Mouse (Mus musculus): ENCODE data around the gene Tomm40l. TPM values are rescaled to one million over a fixed set of nuclear protein-coding genes. Genes with fewer than 3 reads are reported as not detected.

The Tomm40l gene
- polyA plus RNA-seq, 1 experiment: not detected

GRCm38 (mm10) chr1:171234126-171234525 lies 11.8 kb upstream of the Tomm40l start, which contains the start of gene Fcer1g:
Fcer1g (minus strand) TSS chr1:171234365.
- TF ChIP-seq CTCF (IDR thresholded peaks at IDR 0.05; ENCODE audit: insufficient read depth, low read depth, low read length): no peak
- no peak for TF ChIP-seq POLR2A (IDR thresholded peaks at IDR 0.05; ENCODE audit: insufficient read depth, low read depth, low read length)

GRCm38 (mm10) chr1:171232800-171233730 lies 10.8 kb upstream of the Tomm40l start:
- no peak overlapping the region for H3K4me3 ChIP-seq (ENCODE audit: insufficient read depth, low read depth, low read length)
- no peak for TF ChIP-seq CTCF (IDR thresholded peaks at IDR 0.05; ENCODE audit: insufficient read depth, low read depth, low read length)
- no peak for TF ChIP-seq POLR2A (IDR thresholded peaks at IDR 0.05; ENCODE audit: insufficient read depth, low read depth, low read length)
- H3K4me1 ChIP-seq (ENCODE audit: control insufficient read depth, insufficient read depth, low read length): no peaks in the 10 kb centered on the region
- whole genome bisulfite sequencing: 80% methylated on average over 12 of the region's 12 CpGs
- no peak overlapping the region for H3K27ac ChIP-seq (ENCODE audit: insufficient read depth, low read depth, low read length)

More at GRCm38 (mm10) chr1:171234126-171234525, 11.8 kb upstream of the Tomm40l start, which contains the start of gene Fcer1g:
- no peak within 1 kb of the TSS for H3K4me3 ChIP-seq (ENCODE audit: insufficient read depth, low read depth, low read length)
- H3K27ac ChIP-seq (ENCODE audit: insufficient read depth, low read depth, low read length): no peak within 1 kb of the TSS
- 88% methylated on average over 14 of the region's 14 CpGs for WGBS
- H3K4me1 ChIP-seq (ENCODE audit: control insufficient read depth, insufficient read depth, low read length): no peaks in the 10 kb centered on the region

GRCm38 (mm10) chr1:171232348-171232747 lies 10.0 kb upstream of the Tomm40l start:
- WGBS: 80% methylated on average over 5 of the region's 5 CpGs
- no peaks in the 10 kb centered on the region for H3K4me1 ChIP-seq (ENCODE audit: control insufficient read depth, insufficient read depth, low read length)
- H3K4me3 ChIP-seq (ENCODE audit: insufficient read depth, low read depth, low read length): no peak overlapping the region
- TF ChIP-seq POLR2A (IDR thresholded peaks at IDR 0.05; ENCODE audit: insufficient read depth, low read depth, low read length) (no peak), CTCF (IDR thresholded peaks at IDR 0.05; ENCODE audit: insufficient read depth, low read depth, low read length) (no peak)
- H3K27ac ChIP-seq (ENCODE audit: insufficient read depth, low read depth, low read length): no peak overlapping the region

GRCm38 (mm10) chr1:171231844-171232243 lies 9.5 kb upstream of the Tomm40l start:
- Histone ChIP-seq H3K4me1 (ENCODE audit: control insufficient read depth, insufficient read depth, low read length) (no peaks in the 10 kb centered on the region), H3K4me3 (ENCODE audit: insufficient read depth, low read depth, low read length) (no peak overlapping the region), H3K27ac (ENCODE audit: insufficient read depth, low read depth, low read length) (no peak overlapping the region)
- TF ChIP-seq POLR2A (IDR thresholded peaks at IDR 0.05; ENCODE audit: insufficient read depth, low read depth, low read length): no peak
- no peak for TF ChIP-seq CTCF (IDR thresholded peaks at IDR 0.05; ENCODE audit: insufficient read depth, low read depth, low read length)
- WGBS: 67% methylated on average over 4 of the region's 4 CpGs

GRCm38 (mm10) chr1:171230215-171230614 lies 7.9 kb upstream of the Tomm40l start:
- whole genome bisulfite sequencing: 42% methylated on average over 3 of the region's 3 CpGs
- no peaks in the 10 kb centered on the region for H3K4me1 ChIP-seq (ENCODE audit: control insufficient read depth, insufficient read depth, low read length)
- H3K27ac ChIP-seq (ENCODE audit: insufficient read depth, low read depth, low read length): no peak overlapping the region
- TF ChIP-seq POLR2A (IDR thresholded peaks at IDR 0.05; ENCODE audit: insufficient read depth, low read depth, low read length) (no peak), CTCF (IDR thresholded peaks at IDR 0.05; ENCODE audit: insufficient read depth, low read depth, low read length) (no peak)
- no peak overlapping the region for H3K4me3 ChIP-seq (ENCODE audit: insufficient read depth, low read depth, low read length)

- no peak for TF ChIP-seq POLR2A (IDR thresholded peaks at IDR 0.05; ENCODE audit: insufficient read depth, low read depth, low read length)
- no peak for TF ChIP-seq CTCF (IDR thresholded peaks at IDR 0.05; ENCODE audit: insufficient read depth, low read depth, low read length)
- no peaks in the 10 kb centered on the region for H3K4me1 ChIP-seq (ENCODE audit: control insufficient read depth, insufficient read depth, low read length)
- WGBS: 57% methylated on average over 6 of the region's 6 CpGs
- no peak overlapping the region for H3K4me3 ChIP-seq (ENCODE audit: insufficient read depth, low read depth, low read length)
- no peak overlapping the region for H3K27ac ChIP-seq (ENCODE audit: insufficient read depth, low read depth, low read length)
Observed at GRCm38 (mm10) chr1:171229750-171230149, 7.4 kb upstream of the Tomm40l start.

GRCm38 (mm10) chr1:171227879-171228278 lies 5.6 kb upstream of the Tomm40l start:
- TF ChIP-seq CTCF (IDR thresholded peaks at IDR 0.05; ENCODE audit: insufficient read depth, low read depth, low read length) (no peak), POLR2A (IDR thresholded peaks at IDR 0.05; ENCODE audit: insufficient read depth, low read depth, low read length) (no peak)
- H3K4me3 ChIP-seq (ENCODE audit: insufficient read depth, low read depth, low read length): no peak overlapping the region
- H3K4me1 ChIP-seq (ENCODE audit: control insufficient read depth, insufficient read depth, low read length): no peaks in the 10 kb centered on the region
- no peak overlapping the region for H3K27ac ChIP-seq (ENCODE audit: insufficient read depth, low read depth, low read length)
- WGBS: 90% methylated on average over 1 of the region's 1 CpGs

- TF ChIP-seq CTCF (IDR thresholded peaks at IDR 0.05; ENCODE audit: insufficient read depth, low read depth, low read length): no peak
- TF ChIP-seq POLR2A (IDR thresholded peaks at IDR 0.05; ENCODE audit: insufficient read depth, low read depth, low read length): no peak
- no peak overlapping the region for H3K27ac ChIP-seq (ENCODE audit: insufficient read depth, low read depth, low read length)
- H3K4me1 ChIP-seq (ENCODE audit: control insufficient read depth, insufficient read depth, low read length): peaks cover under 1% of the 10 kb centered on the region; the same call in 1 of the 2 replicates
- WGBS: 58% methylated on average over 4 of the region's 4 CpGs
- no peak overlapping the region for H3K4me3 ChIP-seq (ENCODE audit: insufficient read depth, low read depth, low read length)
Observed at GRCm38 (mm10) chr1:171226780-171227179, 4.5 kb upstream of the Tomm40l start.

GRCm38 (mm10) chr1:171224857-171225256 lies 2.5 kb upstream of the Tomm40l start, which contains the start of gene Apoa2:
Apoa2 (plus strand) TSS chr1:171225054.
- H3K4me1 ChIP-seq (ENCODE audit: control insufficient read depth, insufficient read depth, low read length): peaks cover 14% of the 10 kb centered on the region
- 84% methylated on average over 5 of the region's 5 CpGs for WGBS

More at GRCm38 (mm10) chr1:171224857-171225256, 2.5 kb upstream of the Tomm40l start, which contains the start of gene Apoa2:
- Histone ChIP-seq H3K27ac (ENCODE audit: insufficient read depth, low read depth, low read length) (no peak within 1 kb of the TSS), H3K4me3 (ENCODE audit: insufficient read depth, low read depth, low read length) (no peak within 1 kb of the TSS)
- TF ChIP-seq POLR2A (IDR thresholded peaks at IDR 0.05; ENCODE audit: insufficient read depth, low read depth, low read length) (no peak), CTCF (IDR thresholded peaks at IDR 0.05; ENCODE audit: insufficient read depth, low read depth, low read length) (no peak)
